Mouse (Mus musculus): ENCODE results near the gene Oxsr1. TPM values are rescaled to one million over a fixed set of nuclear protein-coding genes. Genes with fewer than 3 reads are reported as not detected.

The Oxsr1 gene
- polyA plus RNA-seq, 1 experiment from 2014 or later = 18.9 TPM

- Histone ChIP-seq H3K9me3 (ENCODE audit: control insufficient read depth, low read length) (no peaks in the 10 kb centered on the region), H3K4me3 (ENCODE audit: low read length) (no peak overlapping the region), H3K4me1 (ENCODE audit: control insufficient read depth, insufficient read depth, low read length) (no peaks in the 10 kb centered on the region), H3K27ac (ENCODE audit: low read depth, low read length) (no peak overlapping the region), H3K27me3 (ENCODE audit: control insufficient read depth, insufficient read depth, low read length) (no peaks in the 10 kb centered on the region), H3K4me2 (replicated peaks; ENCODE audit: low read depth, low read length) (no peak overlapping the region), H3K9ac (ENCODE audit: low read depth, low read length) (no peak overlapping the region), H3K36me3 (ENCODE audit: control insufficient read depth, insufficient read depth, low read length) (peaks cover 35% of the 10 kb centered on the region)
- WGBS = 76% methylated on average over 5 of the region's 5 CpGs
- no peak for ATAC-seq (ENCODE audit: low FRiP score, low TSS enrichment)
These were observed 64.1 kb downstream of the Oxsr1 start for GRCm38 (mm10) chr9:119258128-119258527.

- WGBS = 99% methylated on average over 12 of the region's 12 CpGs
- H3K27me3 ChIP-seq (ENCODE audit: control insufficient read depth, insufficient read depth, low read length) = no peaks in the 10 kb centered on the region
- no peak overlapping the region for H3K4me3 ChIP-seq (ENCODE audit: low read length)
- no peak overlapping the region for H3K4me2 ChIP-seq (replicated peaks; ENCODE audit: low read depth, low read length)
- peaks cover 45% of the 10 kb centered on the region for H3K36me3 ChIP-seq (ENCODE audit: control insufficient read depth, insufficient read depth, low read length)
- no peaks in the 10 kb centered on the region for H3K4me1 ChIP-seq (ENCODE audit: control insufficient read depth, insufficient read depth, low read length)
- ATAC-seq (ENCODE audit: low FRiP score, low TSS enrichment) = no peak
- no peaks in the 10 kb centered on the region for H3K9me3 ChIP-seq (ENCODE audit: control insufficient read depth, low read length)
- H3K27ac ChIP-seq (ENCODE audit: low read depth, low read length) = no peak overlapping the region
- no peak overlapping the region for H3K9ac ChIP-seq (ENCODE audit: low read depth, low read length)
These were observed 66.1 kb downstream of the Oxsr1 start for GRCm38 (mm10) chr9:119256161-119256560.

- no peak overlapping the region for H3K4me3 ChIP-seq (ENCODE audit: low read length)
- H3K4me1 ChIP-seq (ENCODE audit: control insufficient read depth, insufficient read depth, low read length) = no peaks in the 10 kb centered on the region
- H3K4me2 ChIP-seq (replicated peaks; ENCODE audit: low read depth, low read length) = no peak overlapping the region
- ATAC-seq (ENCODE audit: low FRiP score, low TSS enrichment) = no peak
- H3K9me3 ChIP-seq (ENCODE audit: control insufficient read depth, low read length) = no peaks in the 10 kb centered on the region
- 92% methylated on average over 1 of the region's 1 CpGs for WGBS
- H3K27me3 ChIP-seq (ENCODE audit: control insufficient read depth, insufficient read depth, low read length) = no peaks in the 10 kb centered on the region
- no peak overlapping the region for H3K9ac ChIP-seq (ENCODE audit: low read depth, low read length)
- peaks cover 55% of the 10 kb centered on the region for H3K36me3 ChIP-seq (ENCODE audit: control insufficient read depth, insufficient read depth, low read length)
- no peak overlapping the region for H3K27ac ChIP-seq (ENCODE audit: low read depth, low read length)
These were observed 67.1 kb downstream of the Oxsr1 start for GRCm38 (mm10) chr9:119255096-119255495.

- peaks cover 49% of the 10 kb centered on the region for H3K36me3 ChIP-seq (ENCODE audit: control insufficient read depth, insufficient read depth, low read length)
- no peak overlapping the region for H3K4me3 ChIP-seq (ENCODE audit: low read length)
- ATAC-seq (ENCODE audit: low FRiP score, low TSS enrichment) = no peak
- no peak overlapping the region for H3K9ac ChIP-seq (ENCODE audit: low read depth, low read length)
- H3K27me3 ChIP-seq (ENCODE audit: control insufficient read depth, insufficient read depth, low read length) = no peaks in the 10 kb centered on the region
- no peaks in the 10 kb centered on the region for H3K4me1 ChIP-seq (ENCODE audit: control insufficient read depth, insufficient read depth, low read length)
- no peak overlapping the region for H3K27ac ChIP-seq (ENCODE audit: low read depth, low read length)
- H3K9me3 ChIP-seq (ENCODE audit: control insufficient read depth, low read length) = no peaks in the 10 kb centered on the region
- WGBS = 59% methylated on average over 2 of the region's 2 CpGs
- H3K4me2 ChIP-seq (replicated peaks; ENCODE audit: low read depth, low read length) = no peak overlapping the region
These were observed 68.0 kb downstream of the Oxsr1 start for GRCm38 (mm10) chr9:119254187-119254586.

GRCm38 (mm10) chr9:119247996-119248395, 74.2 kb downstream of the Oxsr1 start:
- Histone ChIP-seq H3K36me3 (ENCODE audit: control insufficient read depth, insufficient read depth, low read length) (peaks cover 33% of the 10 kb centered on the region), H3K9ac (ENCODE audit: low read depth, low read length) (no peak overlapping the region), H3K4me1 (ENCODE audit: control insufficient read depth, insufficient read depth, low read length) (no peaks in the 10 kb centered on the region), H3K9me3 (ENCODE audit: control insufficient read depth, low read length) (no peaks in the 10 kb centered on the region), H3K4me2 (replicated peaks; ENCODE audit: low read depth, low read length) (no peak overlapping the region), H3K27ac (ENCODE audit: low read depth, low read length) (no peak overlapping the region), H3K27me3 (ENCODE audit: control insufficient read depth, insufficient read depth, low read length) (no peaks in the 10 kb centered on the region), H3K4me3 (ENCODE audit: low read length) (no peak overlapping the region)
- no peak for ATAC-seq (ENCODE audit: low FRiP score, low TSS enrichment)
- WGBS = 80% methylated on average over 5 of the region's 5 CpGs

GRCm38 (mm10) chr9:119246826-119247225, 75.4 kb downstream of the Oxsr1 start:
- no peak overlapping the region for H3K9ac ChIP-seq (ENCODE audit: low read depth, low read length)
- no peaks in the 10 kb centered on the region for H3K4me1 ChIP-seq (ENCODE audit: control insufficient read depth, insufficient read depth, low read length)
- 91% methylated on average over 5 of the region's 5 CpGs for WGBS
- ATAC-seq (ENCODE audit: low FRiP score, low TSS enrichment) = no peak
- H3K27ac ChIP-seq (ENCODE audit: low read depth, low read length) = no peak overlapping the region
- no peak overlapping the region for H3K4me3 ChIP-seq (ENCODE audit: low read length)
- no peak overlapping the region for H3K4me2 ChIP-seq (replicated peaks; ENCODE audit: low read depth, low read length)
- H3K36me3 ChIP-seq (ENCODE audit: control insufficient read depth, insufficient read depth, low read length) = peaks cover 27% of the 10 kb centered on the region
- H3K9me3 ChIP-seq (ENCODE audit: control insufficient read depth, low read length) = no peaks in the 10 kb centered on the region
- no peaks in the 10 kb centered on the region for H3K27me3 ChIP-seq (ENCODE audit: control insufficient read depth, insufficient read depth, low read length)

GRCm38 (mm10) chr9:119243981-119244380, 78.2 kb downstream of the Oxsr1 start:
- Histone ChIP-seq H3K9me3 (ENCODE audit: control insufficient read depth, low read length) (no peaks in the 10 kb centered on the region), H3K36me3 (ENCODE audit: control insufficient read depth, insufficient read depth, low read length) (peaks cover 33% of the 10 kb centered on the region; the same call in 1 of the 2 replicates), H3K4me1 (ENCODE audit: control insufficient read depth, insufficient read depth, low read length) (no peaks in the 10 kb centered on the region), H3K27me3 (ENCODE audit: control insufficient read depth, insufficient read depth, low read length) (no peaks in the 10 kb centered on the region), H3K4me2 (replicated peaks; ENCODE audit: low read depth, low read length) (no peak overlapping the region), H3K9ac (ENCODE audit: low read depth, low read length) (no peak overlapping the region), H3K4me3 (ENCODE audit: low read length) (no peak overlapping the region), H3K27ac (ENCODE audit: low read depth, low read length) (no peak overlapping the region)
- ATAC-seq (ENCODE audit: low FRiP score, low TSS enrichment) = no peak
- WGBS = 84% methylated on average over 3 of the region's 3 CpGs

- ATAC-seq (ENCODE audit: low FRiP score, low TSS enrichment) = no peak
- Histone ChIP-seq H3K36me3 (ENCODE audit: control insufficient read depth, insufficient read depth, low read length) (peaks cover 34% of the 10 kb centered on the region; the same call in 1 of the 2 replicates), H3K9ac (ENCODE audit: low read depth, low read length) (no peak overlapping the region), H3K4me1 (ENCODE audit: control insufficient read depth, insufficient read depth, low read length) (no peaks in the 10 kb centered on the region), H3K27me3 (ENCODE audit: control insufficient read depth, insufficient read depth, low read length) (no peaks in the 10 kb centered on the region), H3K4me3 (ENCODE audit: low read length) (no peak overlapping the region), H3K27ac (ENCODE audit: low read depth, low read length) (no peak overlapping the region), H3K4me2 (replicated peaks; ENCODE audit: low read depth, low read length) (no peak overlapping the region), H3K9me3 (ENCODE audit: control insufficient read depth, low read length) (no peaks in the 10 kb centered on the region)
- WGBS = 68% methylated on average over 11 of the region's 11 CpGs
These were observed 80.9 kb downstream of the Oxsr1 start for GRCm38 (mm10) chr9:119241169-119241865.

GRCm38 (mm10) chr9:119240286-119240997, 81.8 kb downstream of the Oxsr1 start:
- Histone ChIP-seq H3K27ac (ENCODE audit: low read depth, low read length) (no peak overlapping the region), H3K9me3 (ENCODE audit: control insufficient read depth, low read length) (no peaks in the 10 kb centered on the region), H3K4me1 (ENCODE audit: control insufficient read depth, insufficient read depth, low read length) (no peaks in the 10 kb centered on the region), H3K9ac (ENCODE audit: low read depth, low read length) (no peak overlapping the region), H3K27me3 (ENCODE audit: control insufficient read depth, insufficient read depth, low read length) (no peaks in the 10 kb centered on the region), H3K4me2 (replicated peaks; ENCODE audit: low read depth, low read length) (no peak overlapping the region), H3K36me3 (ENCODE audit: control insufficient read depth, insufficient read depth, low read length) (peaks cover 31% of the 10 kb centered on the region; the same call in 1 of the 2 replicates), H3K4me3 (ENCODE audit: low read length) (no peak overlapping the region)
- 76% methylated on average over 10 of the region's 10 CpGs for WGBS
- ATAC-seq (ENCODE audit: low FRiP score, low TSS enrichment) = no peak

Measured in kidney, embryonic 14.5 days (tissue).